Mouse (Mus musculus): ENCODE measurements around the gene Tmem54.

The Tmem54 gene

GRCm38 (mm10) chr4:129105356-129105755 is at the start of gene Tmem54:
Tmem54 (plus strand) TSS chr4:129105548.
- no peak for DNase-seq

DNA sequence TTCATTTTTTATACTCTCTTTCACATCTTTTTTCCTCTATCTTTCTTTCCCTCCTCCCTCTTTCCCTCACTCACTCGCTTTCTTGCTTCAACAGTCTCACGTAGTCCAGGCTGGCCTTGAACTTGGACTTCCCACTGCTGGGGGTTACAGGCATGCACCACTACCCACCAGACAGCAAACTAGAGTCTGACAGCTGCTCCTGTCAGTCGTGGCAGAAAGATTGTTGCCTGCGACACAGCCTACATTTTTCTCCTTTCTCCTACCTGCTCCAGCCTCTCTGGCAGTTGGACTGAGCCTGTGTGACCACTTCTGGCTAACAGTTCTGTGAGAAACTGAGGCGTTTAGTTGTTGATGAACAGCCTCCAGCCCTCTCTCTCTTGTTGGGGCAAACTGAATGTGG is 49.8 kb upstream of the Tmem54 start:
- no peak for DNase-seq

GRCm38 (mm10) chr4:129057533-129058206 is 47.7 kb upstream of the Tmem54 start:
- peak; percentile 99 for DNase-seq

DNA sequence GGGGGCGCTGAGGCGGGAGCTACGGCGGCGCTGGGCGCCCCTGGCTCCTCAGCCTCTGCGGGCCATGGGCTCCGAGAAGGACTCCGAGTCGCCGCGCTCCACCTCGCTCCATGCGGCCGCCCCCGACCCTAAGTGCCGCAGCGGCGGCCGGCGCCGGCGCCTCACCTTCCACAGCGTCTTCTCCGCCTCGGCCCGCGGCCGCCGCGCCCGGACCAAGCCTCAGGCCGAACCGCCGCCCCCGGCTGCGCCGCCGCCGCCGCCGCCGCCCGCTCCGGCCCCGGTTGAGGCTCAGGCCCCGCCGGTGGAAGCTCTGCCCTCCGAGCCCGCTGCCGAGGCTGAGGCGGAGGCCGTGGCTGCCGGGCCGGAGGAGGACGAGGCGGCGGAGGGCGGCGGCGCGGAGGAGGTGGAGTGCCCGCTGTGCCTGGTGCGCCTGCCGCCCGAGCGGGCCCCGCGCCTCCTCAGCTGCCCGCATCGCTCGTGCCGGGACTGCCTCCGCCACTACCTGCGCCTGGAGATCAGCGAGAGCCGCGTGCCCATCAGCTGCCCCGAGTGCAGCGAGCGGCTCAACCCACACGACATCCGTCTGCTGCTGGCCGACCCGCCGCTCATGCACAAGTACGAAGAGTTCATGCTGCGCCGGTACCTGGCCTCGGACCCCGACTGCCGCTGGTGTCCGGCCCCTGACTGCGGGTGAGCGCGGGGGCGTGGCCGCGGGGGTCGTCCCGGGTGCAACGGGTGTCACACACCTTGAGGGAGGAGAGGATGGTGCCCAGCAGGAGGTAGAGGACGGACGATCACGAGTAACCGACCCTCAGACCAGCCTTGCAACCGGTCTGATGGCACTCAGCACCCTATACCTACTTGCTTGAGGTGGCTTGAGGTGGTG is 46.9 kb upstream of the Tmem54 start, which contains the start of gene Rnf19b:
Gene Rnf19b, plus strand, starts transcription at position 65 of the 886 bp plus-strand sequence.
- peak; percentile 69 to 71 for DNase-seq

- DNase-seq: peak; percentile 34 to 35
Measured at GRCm38 (mm10) chr4:129059125-129059551, 46.2 kb upstream of the Tmem54 start.

DNA sequence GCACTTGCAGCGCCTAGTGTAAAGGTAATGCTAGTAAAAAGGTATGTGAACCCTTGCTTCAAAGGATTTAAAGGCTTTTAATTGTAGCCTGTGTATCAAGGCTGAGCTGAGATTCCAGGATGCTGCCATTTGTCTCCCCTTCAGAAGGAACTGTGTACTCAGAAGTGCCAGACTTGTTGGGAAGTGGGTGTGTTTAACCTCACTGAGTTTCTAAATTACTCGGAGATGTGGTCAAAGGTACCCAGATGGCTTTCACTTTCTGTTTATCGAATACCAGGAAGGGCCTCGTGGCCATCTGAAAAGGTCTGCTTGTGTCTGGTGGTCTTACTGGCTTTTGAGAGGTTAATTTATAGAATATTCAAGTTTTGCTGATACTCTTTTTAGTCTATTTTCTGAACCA is 45.4 kb upstream of the Tmem54 start:
- no peak for DNase-seq

DNA sequence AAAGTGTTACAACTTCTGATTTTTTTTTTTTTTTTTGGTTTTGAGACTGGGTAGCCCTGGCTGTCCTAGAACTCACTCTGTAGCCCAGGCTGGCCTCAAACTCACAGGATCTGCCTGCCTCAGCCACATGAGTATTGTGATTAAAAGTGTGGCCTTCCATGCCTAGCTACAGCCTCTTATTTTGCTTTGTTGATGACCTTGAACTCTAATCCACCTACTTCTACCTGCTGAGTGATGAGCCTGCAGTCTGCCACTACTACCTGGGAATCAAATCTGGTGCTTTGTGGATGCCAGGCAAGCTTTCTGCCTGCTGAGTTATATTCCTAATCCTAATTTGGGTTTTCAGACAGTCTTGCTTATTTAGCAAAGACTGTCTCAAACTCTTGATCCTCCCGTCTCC is 43.9 kb upstream of the Tmem54 start:
- DNase-seq: no peak

GRCm38 (mm10) chr4:129062281-129063075 is 42.9 kb upstream of the Tmem54 start:
- no peak for DNase-seq

DNA sequence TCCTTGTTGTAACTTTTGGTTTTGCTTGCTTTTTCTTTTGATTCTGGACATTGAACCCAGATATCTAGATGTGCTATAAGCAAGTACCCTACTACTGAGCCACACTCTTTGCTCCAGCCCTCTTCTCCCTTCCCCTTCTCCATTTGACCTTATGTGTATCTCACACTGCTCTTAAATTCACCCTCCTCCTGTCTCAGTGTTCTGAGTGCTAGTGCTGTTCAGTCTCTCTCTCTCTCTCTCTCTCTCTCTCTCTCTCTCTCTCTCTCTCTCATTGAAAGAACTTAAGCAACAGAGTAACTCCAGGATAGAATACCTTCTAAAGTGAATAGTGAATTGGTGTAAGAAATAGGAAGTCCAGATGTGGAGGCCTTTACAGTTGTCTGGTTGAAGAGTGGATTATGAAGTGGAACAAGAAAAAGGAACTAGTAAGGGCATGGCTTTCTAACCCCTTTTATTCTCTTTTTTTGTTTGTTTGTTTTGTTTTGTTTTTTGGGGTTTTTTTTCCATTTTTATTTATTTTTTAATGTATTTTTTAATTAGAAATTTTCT is 39.6 kb upstream of the Tmem54 start:
- DNase-seq: no peak

GRCm38 (mm10) chr4:129067638-129068415 is 37.5 kb upstream of the Tmem54 start:
- DNase-seq: no peak

GRCm38 (mm10) chr4:129068848-129069247 is 36.5 kb upstream of the Tmem54 start:
- DNase-seq: no peak

- no peak for DNase-seq
Measured at GRCm38 (mm10) chr4:129079126-129079525, 26.2 kb upstream of the Tmem54 start.

DNA sequence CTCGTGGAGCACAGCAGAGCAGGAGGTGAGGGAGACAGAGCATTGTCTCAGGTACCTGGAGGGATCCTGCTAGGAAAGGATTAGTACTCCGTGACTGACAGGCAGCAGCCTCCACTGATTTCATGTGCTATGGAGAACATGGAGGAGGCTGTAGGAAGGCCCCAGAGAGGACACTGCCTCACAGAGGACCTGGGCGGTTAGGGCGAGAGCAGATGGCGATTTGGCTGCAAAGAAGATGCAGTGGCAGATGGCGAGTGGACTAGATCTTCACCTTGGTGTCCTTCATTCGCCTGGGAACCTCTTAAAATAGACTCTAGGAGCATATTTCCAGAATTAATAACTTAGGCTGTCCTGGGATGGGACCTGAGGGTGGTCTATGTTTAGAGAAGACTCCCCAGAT is 24.3 kb upstream of the Tmem54 start:
- DNase-seq: peak; percentile 83 to 86

- peak; percentile 53 to 60 for DNase-seq
Measured at GRCm38 (mm10) chr4:129081512-129081911, 23.8 kb upstream of the Tmem54 start.

DNA sequence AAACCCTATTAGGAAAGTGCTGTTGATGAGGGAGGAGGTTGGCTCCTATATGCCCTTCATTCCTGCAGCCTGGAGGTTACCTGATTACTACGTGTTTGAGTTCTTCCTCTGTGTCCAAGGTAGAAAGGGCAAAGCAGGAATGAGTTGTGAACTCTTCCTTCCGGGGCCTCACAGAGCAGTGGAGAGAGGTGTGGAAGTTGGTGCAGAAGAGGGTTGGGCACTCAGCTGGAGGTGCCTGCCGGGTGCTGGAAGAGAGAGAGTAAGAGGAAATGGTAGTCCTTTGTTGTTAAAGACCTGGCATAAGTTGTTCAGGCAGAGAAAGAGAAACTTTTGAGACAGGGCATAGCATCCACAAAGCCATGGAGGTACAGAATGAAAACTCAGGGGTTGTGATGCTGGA is 23.4 kb upstream of the Tmem54 start:
- DNase-seq: no peak

GRCm38 (mm10) chr4:129082379-129083115 is 22.8 kb upstream of the Tmem54 start:
- peak; percentile 86 to 87 for DNase-seq

- DNase-seq: no peak
Measured at GRCm38 (mm10) chr4:129084896-129085295, 20.5 kb upstream of the Tmem54 start.

DNA sequence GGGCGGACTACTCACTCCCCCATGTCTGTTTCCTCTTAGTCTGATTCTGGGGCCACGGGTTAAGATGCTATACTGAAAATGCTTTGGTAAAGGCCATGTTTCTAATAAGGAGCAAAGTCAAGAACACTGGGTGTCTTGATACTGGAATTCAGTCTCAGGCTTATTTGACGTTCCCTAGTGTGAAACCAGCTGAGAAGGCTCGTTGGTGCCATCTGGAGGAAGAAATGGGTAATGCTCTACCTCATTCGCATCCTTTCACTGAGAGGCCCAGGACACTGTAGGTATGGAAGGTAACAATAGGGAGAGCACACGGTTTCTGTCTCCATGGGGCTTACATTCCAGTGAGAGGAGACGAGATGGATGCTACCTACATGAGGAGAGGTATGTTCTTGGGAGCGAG is 19.3 kb upstream of the Tmem54 start:
- peak; percentile 84 to 88 for DNase-seq

DNA sequence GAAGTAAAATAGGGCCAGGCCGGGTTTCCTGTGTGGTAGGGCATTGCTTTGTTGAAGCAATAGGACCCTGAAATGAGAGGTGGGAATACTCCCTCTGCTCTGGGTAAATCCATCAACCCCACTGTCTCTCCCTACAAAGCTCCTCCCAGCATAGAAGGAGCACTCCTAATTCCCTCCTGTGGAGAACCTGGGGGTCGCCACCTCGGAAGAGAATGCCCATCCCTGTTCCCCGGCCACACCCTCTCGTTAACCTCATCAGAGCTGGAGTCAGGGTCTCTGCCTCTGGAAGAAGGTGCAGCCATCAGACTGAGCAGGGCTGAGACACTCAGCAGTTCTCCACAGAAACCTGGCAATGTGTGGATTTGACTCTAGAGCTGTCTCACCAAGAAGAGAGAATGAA is 17.5 kb upstream of the Tmem54 start:
- no peak for DNase-seq

DNA sequence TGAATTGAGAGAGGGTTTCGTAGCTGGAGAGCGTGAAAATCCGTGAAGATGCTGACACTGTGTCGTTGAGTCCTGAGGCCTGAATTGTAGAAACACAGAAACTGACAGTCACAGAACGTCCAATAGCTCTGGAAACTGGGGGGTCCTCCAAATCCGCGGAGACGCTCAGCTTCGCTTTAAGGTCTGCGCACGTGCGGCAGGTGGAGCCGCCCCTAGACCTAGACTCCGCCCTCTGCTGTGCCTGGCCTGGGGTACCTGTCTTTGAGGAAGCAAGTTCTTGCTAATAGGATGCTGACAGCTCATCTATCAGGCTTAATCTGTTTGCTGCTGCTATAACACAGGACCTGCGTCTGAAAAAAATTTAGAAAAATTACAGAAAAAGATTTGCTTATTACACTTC is 10.1 kb upstream of the Tmem54 start:
- DNase-seq: no peak

GRCm38 (mm10) chr4:129097006-129097405 is 8.3 kb upstream of the Tmem54 start:
- no peak for DNase-seq

Data from cerebellum, postnatal 10 days (tissue).